Mouse (Mus musculus): ENCODE measurements around the gene Fance. TPM values are rescaled to one million over a fixed set of nuclear protein-coding genes. Genes with fewer than 3 reads are reported as not detected.

Gene Fance
- total RNA-seq (2014; rRNA removed) (33.4 and 33.6 TPM in 2 replicates), polyA plus RNA-seq (2015; fragmentation: Nextera tagmentation; extraction: Ambion mirVana) (26.1 and 28.6 TPM in 2 replicates)

DNA sequence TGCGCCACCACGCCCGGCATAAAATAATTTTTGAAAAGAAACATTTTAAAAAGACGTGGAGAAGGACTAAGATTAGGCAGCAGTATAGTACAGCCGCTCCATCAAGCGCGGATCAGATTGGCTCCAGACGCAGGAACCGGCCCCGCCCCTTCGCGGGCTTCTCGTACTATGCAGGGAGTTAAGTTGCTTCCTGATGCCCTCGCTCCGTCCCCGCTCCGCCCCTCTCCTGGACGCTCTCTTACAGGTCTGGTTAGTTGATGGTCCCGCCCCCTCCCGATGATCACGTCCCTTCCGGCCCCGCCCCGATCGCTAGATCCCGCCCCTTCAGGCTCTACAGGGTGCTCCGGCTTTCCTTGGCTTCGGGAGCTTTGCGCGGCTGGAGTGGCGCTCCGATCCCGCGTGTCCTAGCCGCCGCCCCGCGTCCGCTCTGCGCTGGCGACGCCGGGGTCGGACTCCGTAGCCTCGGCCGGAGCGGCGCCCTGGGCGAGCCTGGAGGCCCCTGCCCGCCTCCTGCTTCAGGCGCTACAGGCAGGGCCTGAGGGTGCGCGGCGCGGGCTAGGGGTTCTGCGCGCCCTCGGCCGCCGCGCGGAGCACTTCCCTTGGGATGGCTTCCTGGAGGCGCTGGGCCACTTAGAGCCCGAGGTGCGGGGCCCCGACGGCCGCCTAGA, at the start of gene Fance:
Gene Fance (plus strand): TSS at position 308 of the 668 bp plus-strand sequence.
- Histone ChIP-seq H3K4me3 (ENCODE audit: low read depth, low read length) (peak within 1 kb of the TSS; percentile 77), H3K36me3 (ENCODE audit: insufficient read depth, low read length) (peaks cover 16% of the 10 kb centered on the region; the same call in 1 of the 2 replicates), H3K4me2 (ENCODE audit: low read depth, low read length, poor library complexity, severe bottlenecking) (peak within 1 kb of the TSS; percentile 88), H3K27ac (ENCODE audit: low read depth, low read length) (peak within 1 kb of the TSS; percentile 85), H3K9me3 (ENCODE audit: low read length) (no peaks in the 10 kb centered on the region), H3K9ac (replicated peaks; ENCODE audit: low read length, poor library complexity, severe bottlenecking) (peak within 1 kb of the TSS; percentile 84), H3K4me1 (ENCODE audit: insufficient read depth, low read length) (peaks cover 6% of the 10 kb centered on the region; the same call in 1 of the 2 replicates), H3K27me3 (ENCODE audit: insufficient read depth, low read length) (no peaks in the 10 kb centered on the region)
- ATAC-seq (ENCODE audit: low FRiP score) (peak; percentile 96), DNase-seq (ENCODE audit: low spot score) (peak; percentile 99)
- TF ChIP-seq CTCF (IDR thresholded peaks at IDR 0.05): no peak
- under 1% methylated on average over 69 of the region's 69 CpGs for WGBS

DNA sequence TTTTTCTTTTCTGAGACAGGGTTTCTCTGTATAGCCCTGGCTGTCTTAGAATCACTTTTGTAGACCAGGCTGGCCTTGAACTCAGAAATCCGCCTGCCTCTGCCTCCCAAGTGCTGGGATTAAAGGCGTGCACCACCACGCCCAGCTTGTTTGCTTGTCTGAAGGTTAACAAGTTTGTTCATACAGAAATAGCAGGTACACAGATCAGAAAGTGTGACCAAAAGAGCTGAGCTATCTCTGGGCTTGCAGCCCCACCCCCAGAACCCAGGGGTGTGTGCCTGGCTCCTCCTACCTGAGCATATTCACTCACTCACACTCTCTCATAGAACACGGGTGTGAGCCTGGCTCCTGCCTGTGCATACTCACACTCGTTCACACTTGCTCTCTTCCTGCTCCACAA, 46.1 kb upstream of the Fance start:
- H3K9ac ChIP-seq (replicated peaks; ENCODE audit: low read length, poor library complexity, severe bottlenecking): no peak overlapping the region
- 94% methylated on average over 5 of the region's 5 CpGs for WGBS
- H3K4me2 ChIP-seq (ENCODE audit: low read depth, low read length, poor library complexity, severe bottlenecking): no peak overlapping the region
- H3K4me1 ChIP-seq (ENCODE audit: insufficient read depth, low read length): no peaks in the 10 kb centered on the region
- DNase-seq (ENCODE audit: low spot score) (no peak), ATAC-seq (ENCODE audit: low FRiP score) (no peak)
- H3K4me3 ChIP-seq (ENCODE audit: low read depth, low read length): no peak overlapping the region
- no peak overlapping the region for H3K27ac ChIP-seq (ENCODE audit: low read depth, low read length)
- no peaks in the 10 kb centered on the region for H3K36me3 ChIP-seq (ENCODE audit: insufficient read depth, low read length)
- TF ChIP-seq CTCF (IDR thresholded peaks at IDR 0.05): no peak
- H3K27me3 ChIP-seq (ENCODE audit: insufficient read depth, low read length): no peaks in the 10 kb centered on the region
- H3K9me3 ChIP-seq (ENCODE audit: low read length): no peaks in the 10 kb centered on the region

DNA sequence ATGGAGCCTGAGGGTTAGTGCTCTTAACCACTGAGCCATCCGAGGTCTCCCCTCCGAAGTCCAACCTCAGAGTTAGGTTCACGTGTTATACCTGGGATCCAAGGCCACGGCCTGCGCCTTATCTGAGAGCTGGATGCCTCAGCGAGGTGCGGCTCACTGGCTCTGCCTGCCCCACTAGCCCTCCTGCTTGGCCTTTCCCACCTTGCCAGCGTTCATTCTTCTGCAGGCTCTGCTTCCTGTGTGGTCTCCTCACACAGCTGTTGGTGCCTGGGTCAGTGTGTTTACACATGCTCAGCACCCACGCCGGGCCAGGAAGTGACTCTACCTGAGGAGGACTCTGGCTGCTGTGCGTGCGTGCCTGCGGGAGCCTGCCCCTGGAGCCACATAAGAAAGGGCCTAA, 43.2 kb upstream of the Fance start:
- no peak for DNase-seq (ENCODE audit: low spot score)
- Histone ChIP-seq H3K9ac (replicated peaks; ENCODE audit: low read length, poor library complexity, severe bottlenecking) (no peak overlapping the region), H3K4me1 (ENCODE audit: insufficient read depth, low read length) (no peaks in the 10 kb centered on the region), H3K4me3 (ENCODE audit: low read depth, low read length) (no peak overlapping the region), H3K4me2 (ENCODE audit: low read depth, low read length, poor library complexity, severe bottlenecking) (no peak overlapping the region), H3K27me3 (ENCODE audit: insufficient read depth, low read length) (no peaks in the 10 kb centered on the region), H3K9me3 (ENCODE audit: low read length) (no peaks in the 10 kb centered on the region), H3K36me3 (ENCODE audit: insufficient read depth, low read length) (no peaks in the 10 kb centered on the region), H3K27ac (ENCODE audit: low read depth, low read length) (no peak overlapping the region)
- WGBS: 85% methylated on average over 13 of the region's 13 CpGs
- ATAC-seq (ENCODE audit: low FRiP score): no peak
- no peak for TF ChIP-seq CTCF (IDR thresholded peaks at IDR 0.05)

DNA sequence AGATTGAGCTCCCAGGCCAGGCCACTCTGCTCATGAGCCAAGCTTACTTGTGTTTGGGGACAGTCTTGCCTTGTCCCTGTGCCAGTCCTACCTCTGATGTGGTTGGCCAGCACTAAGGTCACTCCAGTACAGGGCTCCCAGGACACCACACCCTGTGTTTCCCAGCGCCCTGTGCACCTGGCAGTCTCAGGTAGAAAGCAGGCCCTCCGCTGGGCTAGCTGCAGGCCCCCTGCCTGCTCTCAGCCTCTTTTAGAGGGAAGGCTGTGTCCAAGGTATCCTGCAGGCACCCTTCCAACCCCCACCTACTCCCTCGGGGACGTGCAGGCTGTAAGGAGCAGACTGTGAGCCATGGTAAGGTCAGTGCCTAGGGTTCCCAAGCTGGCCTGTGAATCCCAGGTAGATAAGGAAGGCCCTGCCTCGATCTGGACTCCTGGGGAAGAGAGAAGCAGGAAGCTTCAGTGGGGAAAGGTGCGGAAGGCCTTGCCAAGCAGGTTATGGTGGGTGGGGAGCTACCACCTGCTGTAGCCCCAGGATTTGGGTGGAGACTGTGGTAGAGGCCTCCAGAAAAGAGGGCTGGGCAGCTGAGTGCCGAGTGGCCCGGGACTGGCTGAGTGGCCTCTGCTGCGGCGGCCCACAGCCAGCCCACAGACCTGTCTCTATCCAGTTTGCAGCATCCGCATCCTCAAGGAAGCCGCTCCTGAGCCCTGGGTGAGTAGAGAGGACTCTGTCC, 41.6 kb upstream of the Fance start:
- ATAC-seq (ENCODE audit: low FRiP score) (no peak), DNase-seq (ENCODE audit: low spot score) (no peak)
- no peaks in the 10 kb centered on the region for H3K36me3 ChIP-seq (ENCODE audit: insufficient read depth, low read length)
- no peak overlapping the region for H3K27ac ChIP-seq (ENCODE audit: low read depth, low read length)
- H3K4me2 ChIP-seq (ENCODE audit: low read depth, low read length, poor library complexity, severe bottlenecking): no peak overlapping the region
- H3K9me3 ChIP-seq (ENCODE audit: low read length): no peaks in the 10 kb centered on the region
- no peak overlapping the region for H3K4me3 ChIP-seq (ENCODE audit: low read depth, low read length)
- H3K4me1 ChIP-seq (ENCODE audit: insufficient read depth, low read length): no peaks in the 10 kb centered on the region
- no peak overlapping the region for H3K9ac ChIP-seq (replicated peaks; ENCODE audit: low read length, poor library complexity, severe bottlenecking)
- 86% methylated on average over 12 of the region's 12 CpGs for WGBS
- no peak for TF ChIP-seq CTCF (IDR thresholded peaks at IDR 0.05)
- H3K27me3 ChIP-seq (ENCODE audit: insufficient read depth, low read length): no peaks in the 10 kb centered on the region

DNA sequence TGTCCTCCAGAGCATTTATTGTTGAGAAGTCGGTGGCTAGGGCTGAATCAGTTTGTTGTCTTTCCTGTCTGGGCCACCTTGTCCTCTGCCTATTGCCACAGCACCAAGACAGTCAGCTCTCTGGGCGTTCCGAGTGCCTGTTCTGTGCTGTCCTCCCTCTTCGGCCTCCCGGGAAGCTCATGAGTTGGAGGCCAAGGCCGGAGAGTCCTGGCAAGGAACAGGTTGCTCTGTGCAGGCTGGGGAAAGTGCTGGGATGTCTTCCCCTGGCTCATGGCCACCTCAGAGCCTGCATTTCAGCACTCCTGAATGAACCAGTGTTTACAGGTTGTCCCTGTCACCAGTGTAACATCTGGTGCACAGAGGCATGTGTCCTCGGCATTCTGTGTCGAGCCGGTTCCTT, 41.0 kb upstream of the Fance start:
- no peak overlapping the region for H3K27ac ChIP-seq (ENCODE audit: low read depth, low read length)
- no peak overlapping the region for H3K9ac ChIP-seq (replicated peaks; ENCODE audit: low read length, poor library complexity, severe bottlenecking)
- H3K4me3 ChIP-seq (ENCODE audit: low read depth, low read length): no peak overlapping the region
- H3K4me2 ChIP-seq (ENCODE audit: low read depth, low read length, poor library complexity, severe bottlenecking): no peak overlapping the region
- no peaks in the 10 kb centered on the region for H3K36me3 ChIP-seq (ENCODE audit: insufficient read depth, low read length)
- no peaks in the 10 kb centered on the region for H3K9me3 ChIP-seq (ENCODE audit: low read length)
- no peaks in the 10 kb centered on the region for H3K27me3 ChIP-seq (ENCODE audit: insufficient read depth, low read length)
- WGBS: 87% methylated on average over 9 of the region's 9 CpGs
- DNase-seq (ENCODE audit: low spot score): no peak
- no peak for ATAC-seq (ENCODE audit: low FRiP score)
- TF ChIP-seq CTCF (IDR thresholded peaks at IDR 0.05): no peak
- H3K4me1 ChIP-seq (ENCODE audit: insufficient read depth, low read length): no peaks in the 10 kb centered on the region

DNA sequence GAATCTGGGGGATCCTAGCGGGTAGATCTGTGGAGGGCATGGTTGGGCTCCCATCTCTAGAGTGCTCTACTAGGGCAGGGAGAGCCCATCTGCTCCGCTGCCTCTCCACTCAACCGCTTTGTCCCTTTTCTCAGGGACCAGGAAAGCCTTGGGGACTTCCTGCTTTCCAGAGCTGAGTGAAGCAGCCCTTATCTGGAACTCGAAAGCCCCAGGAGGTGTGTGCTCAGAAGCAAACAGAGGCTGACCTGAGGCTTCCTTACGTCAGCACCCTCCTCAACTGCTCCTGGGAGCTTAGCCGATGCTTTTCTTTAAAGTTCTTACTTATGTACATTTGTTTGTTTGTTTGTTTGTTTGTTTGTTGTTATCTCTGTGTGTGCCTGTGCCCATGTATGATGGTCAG, 40.5 kb upstream of the Fance start:
- DNase-seq (ENCODE audit: low spot score): no peak
- 76% methylated on average over 6 of the region's 6 CpGs for WGBS
- no peak for TF ChIP-seq CTCF (IDR thresholded peaks at IDR 0.05)
- Histone ChIP-seq H3K9me3 (ENCODE audit: low read length) (no peaks in the 10 kb centered on the region), H3K9ac (replicated peaks; ENCODE audit: low read length, poor library complexity, severe bottlenecking) (no peak overlapping the region), H3K27ac (ENCODE audit: low read depth, low read length) (no peak overlapping the region; the same call in 1 of the 2 replicates), H3K4me3 (ENCODE audit: low read depth, low read length) (no peak overlapping the region), H3K36me3 (ENCODE audit: insufficient read depth, low read length) (no peaks in the 10 kb centered on the region), H3K4me1 (ENCODE audit: insufficient read depth, low read length) (no peaks in the 10 kb centered on the region), H3K27me3 (ENCODE audit: insufficient read depth, low read length) (no peaks in the 10 kb centered on the region), H3K4me2 (ENCODE audit: low read depth, low read length, poor library complexity, severe bottlenecking) (no peak overlapping the region)
- ATAC-seq (ENCODE audit: low FRiP score): no peak
